8 mouse cellular contexts compared by ENCODE assay signal in genomic region chr2:116065057-116065456, GRCm38 (mm10). TPM values are rescaled to one million over a fixed set of nuclear protein-coding genes. Genes with fewer than 3 reads are reported as not detected.
A peak's percentile ranks its signal among the peaks of the same experiment; 100 is the strongest.
DNase-seq lines count a peak whose midpoint lies in the region; ATAC-seq and TF ChIP-seq lines count a peak whose summit lies in the region.

No protein-coding gene starts in this region.

- no peak overlapping the region for H3K27ac ChIP-seq in bone marrow macrophage, adult 2 months (ENCODE audit: insufficient read depth, low read depth, low read length)
- peak overlapping the region; percentile 99 for H3K27ac ChIP-seq in heart, embryonic 16.5 days (ENCODE audit: low read length)
- H3K27ac ChIP-seq in liver, embryonic 11.5 days (ENCODE audit: low read depth, low read length), result peak overlapping the region; percentile 82
- peak overlapping the region; percentile 100 for H3K27ac ChIP-seq in stomach, embryonic 14.5 days (ENCODE audit: low read length)

- H3K9me3 ChIP-seq in heart, embryonic 16.5 days (replicated peaks; ENCODE audit: control insufficient read depth, low read length), result no peaks in the 10 kb centered on the region
- H3K9me3 ChIP-seq in liver, embryonic 11.5 days (ENCODE audit: control insufficient read depth, low read length), result no peaks in the 10 kb centered on the region
- H3K9me3 ChIP-seq in stomach, embryonic 14.5 days (ENCODE audit: control insufficient read depth, low read depth, low read length), result no peaks in the 10 kb centered on the region

- H3K4me3 ChIP-seq in bone marrow macrophage, adult 2 months (ENCODE audit: insufficient read depth, low read length), result peak overlapping the region; percentile 58; the same call in 1 of the 2 replicates
- peak overlapping the region; percentile 76 for H3K4me3 ChIP-seq in heart, embryonic 16.5 days (ENCODE audit: low read length)
- H3K4me3 ChIP-seq in liver, embryonic 11.5 days (ENCODE audit: low read depth, low read length), result peak overlapping the region; percentile 63
- peak overlapping the region; percentile 83 for H3K4me3 ChIP-seq in stomach, embryonic 14.5 days (ENCODE audit: low read depth, low read length)

- TF ChIP-seq CTCF in bone marrow macrophage, adult 2 months (IDR thresholded peaks at IDR 0.05; ENCODE audit: low read depth, low read length), result no peak

- H3K4me2 ChIP-seq in heart, embryonic 16.5 days (ENCODE audit: low read depth, low read length), result peak overlapping the region; percentile 90
- peak overlapping the region; percentile 81 for H3K4me2 ChIP-seq in liver, embryonic 11.5 days
- peak overlapping the region; percentile 59 for H3K4me2 ChIP-seq in stomach, embryonic 14.5 days (replicated peaks; ENCODE audit: low read depth, low read length)

- ATAC-seq in heart, embryonic 16.5 days (replicated peaks; ENCODE audit: extremely low read depth, insufficient read depth, low FRiP score), result no peak
- no peak for ATAC-seq in liver, embryonic 11.5 days (replicated peaks; ENCODE audit: low FRiP score)
- no peak for ATAC-seq in stomach, embryonic 14.5 days (ENCODE audit: insufficient number of reproducible peaks, insufficient read depth, low FRiP score, low read depth)

- no peaks in the 10 kb centered on the region for H3K27me3 ChIP-seq in heart, embryonic 16.5 days (ENCODE audit: control insufficient read depth, insufficient read depth, low read length)
- peaks cover 87% of the 10 kb centered on the region for H3K27me3 ChIP-seq in liver, embryonic 11.5 days (replicated peaks; ENCODE audit: control insufficient read depth, insufficient read depth, low read length)
- H3K27me3 ChIP-seq in stomach, embryonic 14.5 days (ENCODE audit: control insufficient read depth, insufficient read depth, low read length), result no peaks in the 10 kb centered on the region

- H3K36me3 ChIP-seq in heart, embryonic 16.5 days (ENCODE audit: control insufficient read depth, insufficient read depth), result no peaks in the 10 kb centered on the region
- H3K36me3 ChIP-seq in liver, embryonic 11.5 days (ENCODE audit: control insufficient read depth, insufficient read depth, low read length), result no peaks in the 10 kb centered on the region
- H3K36me3 ChIP-seq in stomach, embryonic 14.5 days (ENCODE audit: control insufficient read depth, insufficient read depth, low read length), result no peaks in the 10 kb centered on the region; the same call in 1 of the 2 replicates

- peak overlapping the region; percentile 76 for H3K9ac ChIP-seq in heart, embryonic 16.5 days (ENCODE audit: low read length)
- peak overlapping the region; percentile 59 for H3K9ac ChIP-seq in liver, embryonic 11.5 days (ENCODE audit: low read depth, low read length)
- peak overlapping the region; percentile 98 for H3K9ac ChIP-seq in stomach, embryonic 14.5 days (replicated peaks; ENCODE audit: low read depth, low read length)

- peak; percentile 14 to 28 for DNase-seq in cerebellum, postnatal 10 days
- no peak for DNase-seq in cerebellum, adult 11 months
- DNase-seq in liver, embryonic 11.5 days (ENCODE audit: low spot score), result no peak
- DNase-seq in frontal cortex, postnatal 10 days (ENCODE audit: low spot score in 2 of 2), result no peak
- DNase-seq in right cerebral cortex, postnatal 14 days, result no peak

- no peaks in the 10 kb centered on the region; the same call in 1 of the 2 replicates for H3K4me1 ChIP-seq in bone marrow macrophage, adult 2 months (ENCODE audit: control insufficient read depth, insufficient read depth, low read length)
- peaks cover 10% of the 10 kb centered on the region; the same call in 1 of the 2 replicates for H3K4me1 ChIP-seq in heart, embryonic 16.5 days (ENCODE audit: control insufficient read depth, insufficient read depth, low read length)
- no peaks in the 10 kb centered on the region for H3K4me1 ChIP-seq in liver, embryonic 11.5 days (replicated peaks; ENCODE audit: control insufficient read depth, insufficient read depth, low read length)
- no peaks in the 10 kb centered on the region; the same call in 1 of the 2 replicates for H3K4me1 ChIP-seq in stomach, embryonic 14.5 days (ENCODE audit: control insufficient read depth, insufficient read depth, low read length)

- no peak for TF ChIP-seq POLR2A in bone marrow macrophage, adult 2 months (IDR thresholded peaks at IDR 0.05; ENCODE audit: borderline replicate concordance, low read depth, low read length)

- 0% methylated on average over 10 of the region's 10 CpGs for WGBS in heart, embryonic 16.5 days
- WGBS in liver, embryonic 11.5 days, result under 1% methylated on average over 10 of the region's 10 CpGs
- 2% methylated on average over 10 of the region's 10 CpGs for WGBS in stomach, embryonic 14.5 days

RNA-seq across cellular contexts. Expression of gene Meis2, which starts 0.6 kb away (rescaled TPM):
- polyA plus RNA-seq in bone marrow macrophage, adult 2 months (2012; ENCODE audit: insufficient read depth, insufficient read length, missing spikeins), result not detected in 2 replicates
- 22.1 and 22.6 TPM in 2 replicates for polyA plus RNA-seq in heart, embryonic 16.5 days (2015; fragmentation: Nextera tagmentation; extraction: Ambion mirVana)
- 18.0 and 20.0 TPM in 2 replicates for polyA plus RNA-seq in liver, embryonic 11.5 days (2014; fragmentation: Nextera tagmentation; extraction: Ambion mirVana)
- polyA plus RNA-seq in stomach, embryonic 14.5 days (2014; fragmentation: Nextera tagmentation; extraction: Ambion mirVana), result 85.0 and 86.3 TPM in 2 replicates

Comparison
In these comparisons a context has a peak if more than half of its experiments do, and no peak if none do; other contexts are left out.
1. DNase-seq: peak in cerebellum, postnatal 10 days (2 of 2); none in cerebellum, adult 11 months (single experiment), liver, embryonic 11.5 days (single experiment), frontal cortex, postnatal 10 days (0 of 2) and right cerebral cortex, postnatal 14 days (single experiment).
2. RNA of gene Meis2, which starts 0.6 kb away (polyA plus RNA-seq): 85.0 to 86.3 TPM in stomach, embryonic 14.5 days, 22.1 to 22.6 TPM in heart, embryonic 16.5 days and 18.0 to 20.0 TPM in liver, embryonic 11.5 days; not detected in bone marrow macrophage, adult 2 months; every median in the first group is over 10 times any median in the second.
3. Peak in every context shown above with its lines, with median percentiles within 50 percentile points of each other: H3K4me3 ChIP-seq, H3K4me2 ChIP-seq and H3K9ac ChIP-seq.